Mouse (Mus musculus) olfactory bulb, adult 2 months (tissue): ENCODE measurements around the gene Pla2g5. TPM values are rescaled to one million over a fixed set of nuclear protein-coding genes. Genes with fewer than 3 reads are reported as not detected.

ENCODE experiments used
- H3K27ac ChIP-seq: fragments of 200-500 bp; 2 replicates; pipeline ENCODE4 v1.5.1; 2012; ENCODE audit warnings: low read depth, low read length; ENCODE audit not compliant: insufficient read depth
- H3K4me1 ChIP-seq: fragments of 200-500 bp; 2 replicates; pipeline ENCODE4 v1.6.1; 2012; ENCODE audit warnings: low read length; ENCODE audit not compliant: control insufficient read depth, insufficient read depth
- H3K4me3 ChIP-seq: fragments of 200-500 bp; 2 replicates; pipeline ENCODE4 v1.5.1; 2012; ENCODE audit warnings: mild to moderate bottlenecking, low read depth, low read length, moderate library complexity; ENCODE audit not compliant: insufficient read depth
- CTCF ChIP-seq: fragments of 200-500 bp; IDR thresholded peaks from 2 replicates; pipeline ENCODE4 v1.5.1; 2012; ENCODE audit warnings: low read depth, mild to moderate bottlenecking, low read length, moderate library complexity; ENCODE audit not compliant: insufficient read depth
- POLR2A ChIP-seq: fragments of 200-500 bp; IDR thresholded peaks from 2 replicates; pipeline ENCODE4 v1.6.1; 2012; ENCODE audit warnings: mild to moderate bottlenecking, low read depth, low read length, moderate library complexity; ENCODE audit not compliant: insufficient read depth
- WGBS: fragments of 180-500 bp; shearing (Covaris S2); methylation state at CpG from one replicate; pipeline ENCODE4 v1.1.7; 2018; 5-methylcytosine and 5-hydroxymethylcytosine counted together
- polyA plus RNA-seq: library from polyadenylated mRNA; stranded (reverse); fragments of >200 nt; gene quantifications from 2 replicates; pipeline ENCODE4 v1.2.4, GENCODE M21; 2012; ENCODE audit warnings: low replicate concordance; ENCODE audit not compliant: missing spikeins, insufficient read depth, insufficient read length

Pla2g5 gene
- polyA plus RNA-seq, 1 experiment: not detected

GRCm38 (mm10) chr4:138819101-138819500 is 44.2 kb downstream of the Pla2g5 start:
- no peak overlapping the region for H3K27ac ChIP-seq
- 50% methylated on average over 8 of the region's 8 CpGs for WGBS
- H3K4me1 ChIP-seq: no peaks in the 10 kb centered on the region; the same call in 1 of the 2 replicates
- H3K4me3 ChIP-seq: no peak overlapping the region
- TF ChIP-seq CTCF: no peak
- TF ChIP-seq POLR2A: no peak

GRCm38 (mm10) chr4:138817736-138818135 is 45.5 kb downstream of the Pla2g5 start:
- no peak overlapping the region for H3K4me3 ChIP-seq
- no peaks in the 10 kb centered on the region; the same call in 1 of the 2 replicates for H3K4me1 ChIP-seq
- no peak overlapping the region for H3K27ac ChIP-seq
- 88% methylated on average over 6 of the region's 6 CpGs for WGBS
- TF ChIP-seq CTCF (no peak), POLR2A (no peak)

GRCm38 (mm10) chr4:138816166-138816565 is 47.1 kb downstream of the Pla2g5 start:
- Histone ChIP-seq H3K4me3 (no peak overlapping the region), H3K4me1 (no peaks in the 10 kb centered on the region; the same call in 1 of the 2 replicates), H3K27ac (no peak overlapping the region)
- 89% methylated on average over 9 of the region's 9 CpGs for WGBS
- TF ChIP-seq POLR2A: no peak
- TF ChIP-seq CTCF: no peak

GRCm38 (mm10) chr4:138806920-138807541 is 56.3 kb downstream of the Pla2g5 start:
- Histone ChIP-seq H3K4me1 (no peaks in the 10 kb centered on the region), H3K4me3 (no peak overlapping the region), H3K27ac (no peak overlapping the region)
- TF ChIP-seq CTCF (no peak), POLR2A (no peak)
- WGBS: 83% methylated on average over 7 of the region's 7 CpGs

- no peak overlapping the region for H3K4me3 ChIP-seq
- 90% methylated on average over 8 of the region's 8 CpGs for WGBS
- TF ChIP-seq CTCF: no peak
- TF ChIP-seq POLR2A: no peak
- H3K27ac ChIP-seq: no peak overlapping the region
- 0 out of 2 replicates have a peak, but pooled peaks cover 2% of the 10 kb centered on the region for H3K4me1 ChIP-seq
Observed at GRCm38 (mm10) chr4:138806160-138806559, 57.1 kb downstream of the Pla2g5 start.

GRCm38 (mm10) chr4:138805248-138805647 is 58.0 kb downstream of the Pla2g5 start:
- 60% methylated on average over 8 of the region's 8 CpGs for WGBS
- no peak for TF ChIP-seq CTCF
- TF ChIP-seq POLR2A: no peak
- Histone ChIP-seq H3K27ac (no peak overlapping the region), H3K4me1 (peaks cover 5% of the 10 kb centered on the region), H3K4me3 (no peak overlapping the region)

- Histone ChIP-seq H3K27ac (no peak overlapping the region), H3K4me1 (peaks cover 13% of the 10 kb centered on the region), H3K4me3 (no peak overlapping the region)
- TF ChIP-seq POLR2A (no peak), CTCF (no peak)
- 86% methylated on average over 11 of the region's 11 CpGs for WGBS
Observed at GRCm38 (mm10) chr4:138802917-138803316, 60.4 kb downstream of the Pla2g5 start.

GRCm38 (mm10) chr4:138801631-138802030 is 61.7 kb downstream of the Pla2g5 start:
- 80% methylated on average over 4 of the region's 4 CpGs for WGBS
- H3K4me3 ChIP-seq: no peak overlapping the region
- H3K27ac ChIP-seq: no peak overlapping the region
- peaks cover 20% of the 10 kb centered on the region for H3K4me1 ChIP-seq
- no peak for TF ChIP-seq CTCF
- no peak for TF ChIP-seq POLR2A

- TF ChIP-seq POLR2A (no peak), CTCF (no peak)
- 66% methylated on average over 12 of the region's 12 CpGs for WGBS
- H3K27ac ChIP-seq: no peak overlapping the region
- peaks cover 20% of the 10 kb centered on the region for H3K4me1 ChIP-seq
- no peak overlapping the region for H3K4me3 ChIP-seq
Observed at GRCm38 (mm10) chr4:138800134-138800744, 63.0 kb downstream of the Pla2g5 start.
